Mouse (Mus musculus): ENCODE measurements around the gene Gm20683. TPM values are rescaled to one million over a fixed set of nuclear protein-coding genes. Genes with fewer than 3 reads are reported as not detected.
A peak's percentile ranks its signal among the peaks of the same experiment; 100 is the strongest.

The Gm20683 gene
- total and polyA plus RNA-seq, 3 experiments: 4.9 to 6.8 TPM; not detected in 1

DNA sequence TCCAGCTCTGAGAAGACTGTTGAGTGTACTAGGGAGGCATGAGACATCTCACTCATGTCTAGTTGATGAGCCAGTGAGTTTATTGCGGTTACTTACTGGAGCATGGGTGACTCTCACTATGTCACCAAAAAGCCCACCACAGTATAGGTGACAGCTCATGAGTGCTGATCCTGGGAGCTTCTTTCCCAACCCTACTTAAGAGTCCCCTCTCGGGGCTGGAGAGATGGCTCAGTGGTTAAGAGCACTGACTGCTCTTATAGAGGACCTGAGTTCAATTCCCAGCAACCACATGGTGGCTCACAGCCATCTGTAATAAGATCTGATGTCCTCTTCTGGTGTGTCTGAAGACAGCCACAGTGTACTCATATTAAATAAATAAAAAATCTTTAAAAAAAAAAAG lies 28.4 kb upstream of the Gm20683 start:
- Histone ChIP-seq H3K9ac (ENCODE audit: control insufficient read depth, low read depth, low read length, poor library complexity, severe bottlenecking) (no peak overlapping the region), H3K4me3 (ENCODE audit: control insufficient read depth in 1 of 2, insufficient read depth in 1 of 2, low read depth in 2 of 2, low read length in 2 of 2) (no peak overlapping the region), H3K36me3 (ENCODE audit: control insufficient read depth in 1 of 2, insufficient read depth in 2 of 2, low read length in 2 of 2) (peaks cover 0 to 3% of the 10 kb centered on the region in 2 experiments; a peak in 1 of 4 replicates), H3K27ac (ENCODE audit: control insufficient read depth, low read depth, low read length) (no peak overlapping the region), H3K9me3 (replicated peaks; ENCODE audit: insufficient read depth, low read length) (no peaks in the 10 kb centered on the region), H3K79me2 (ENCODE audit: control insufficient read depth, insufficient read depth, low read length, poor library complexity) (peaks cover 25% of the 10 kb centered on the region), H3K27me3 (ENCODE audit: control insufficient read depth in 1 of 2, insufficient read depth in 2 of 2, low read length in 2 of 2) (no peaks in the 10 kb centered on the region), H3K4me1 (ENCODE audit: control insufficient read depth in 1 of 2, insufficient read depth in 2 of 2, low read length in 2 of 2) (peaks cover 2 to 9% of the 10 kb centered on the region in 2 experiments; a peak in 2 of 4 replicates)
- TF ChIP-seq CHD1 (IDR thresholded peaks at IDR 0.05; ENCODE audit: low read depth, low read length): no peak
- peak; percentile 76 for TF ChIP-seq TBP (IDR thresholded peaks at IDR 0.05; ENCODE audit: low read depth, low read length)
- no peak for TF ChIP-seq HCFC1 (IDR thresholded peaks at IDR 0.05; ENCODE audit: low read depth, low read length)
- TF ChIP-seq MEF2A (IDR thresholded peaks at IDR 0.05; ENCODE audit: extremely low read depth, insufficient replicate concordance, low read depth, low read length, poor library complexity, severe bottlenecking): no peak
- DNase-seq (ENCODE audit: low read depth, low spot score): no peak

DNA sequence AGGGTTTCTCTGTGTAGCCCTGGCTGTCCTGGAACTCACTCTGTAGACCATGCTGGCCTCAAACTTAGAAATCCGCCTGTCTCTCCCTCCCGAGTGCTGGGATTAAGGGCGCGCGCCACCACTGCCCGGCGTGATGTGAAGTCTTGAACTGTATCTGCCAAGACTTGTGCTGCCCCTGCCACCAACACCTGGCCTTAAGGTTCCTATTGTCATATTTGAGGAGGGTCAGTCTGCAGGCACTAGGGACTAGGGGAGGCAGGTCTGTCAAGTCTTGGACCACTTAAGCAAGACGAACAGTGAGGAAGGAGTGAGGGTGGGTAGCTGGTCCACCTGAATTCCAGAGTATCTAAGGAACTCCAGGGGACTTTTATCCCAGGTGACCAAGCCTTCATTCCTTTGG lies 27.9 kb upstream of the Gm20683 start:
- Histone ChIP-seq H3K4me1 (ENCODE audit: control insufficient read depth in 1 of 2, insufficient read depth in 2 of 2, low read length in 2 of 2) (peaks cover 2 to 9% of the 10 kb centered on the region in 2 experiments; a peak in 2 of 4 replicates), H3K9me3 (replicated peaks; ENCODE audit: insufficient read depth, low read length) (no peaks in the 10 kb centered on the region), H3K27me3 (ENCODE audit: control insufficient read depth in 1 of 2, insufficient read depth in 2 of 2, low read length in 2 of 2) (no peaks in the 10 kb centered on the region), H3K4me3 (ENCODE audit: control insufficient read depth in 1 of 2, insufficient read depth in 1 of 2, low read depth in 2 of 2, low read length in 2 of 2) (no peak overlapping the region), H3K9ac (ENCODE audit: control insufficient read depth, low read depth, low read length, poor library complexity, severe bottlenecking) (no peak overlapping the region), H3K79me2 (ENCODE audit: control insufficient read depth, insufficient read depth, low read length, poor library complexity) (peaks cover 25% of the 10 kb centered on the region), H3K36me3 (ENCODE audit: control insufficient read depth in 1 of 2, insufficient read depth in 2 of 2, low read length in 2 of 2) (peaks cover 0 to 3% of the 10 kb centered on the region in 2 experiments; a peak in 1 of 4 replicates), H3K27ac (ENCODE audit: control insufficient read depth, low read depth, low read length) (no peak overlapping the region)
- TF ChIP-seq NELFE (IDR thresholded peaks at IDR 0.05; ENCODE audit: low read depth, low read length) (no peak), UBTF (IDR thresholded peaks at IDR 0.05; ENCODE audit: borderline replicate concordance, insufficient read depth, low read depth, low read length) (no peak), CHD2 (IDR thresholded peaks at IDR 0.05; ENCODE audit: low read length) (no peak), SIN3A (IDR thresholded peaks at IDR 0.05; ENCODE audit: low read length) (no peak), EP300 (IDR thresholded peaks at IDR 0.05; ENCODE audit: low read depth in 1 of 2, low read length in 2 of 2) (no peak), HCFC1 (IDR thresholded peaks at IDR 0.05; ENCODE audit: low read depth, low read length) (no peak), MYC (IDR thresholded peaks at IDR 0.05; ENCODE audit: low read depth, low read length) (no peak)
- no peak for DNase-seq (ENCODE audit: low read depth, low spot score)

DNA sequence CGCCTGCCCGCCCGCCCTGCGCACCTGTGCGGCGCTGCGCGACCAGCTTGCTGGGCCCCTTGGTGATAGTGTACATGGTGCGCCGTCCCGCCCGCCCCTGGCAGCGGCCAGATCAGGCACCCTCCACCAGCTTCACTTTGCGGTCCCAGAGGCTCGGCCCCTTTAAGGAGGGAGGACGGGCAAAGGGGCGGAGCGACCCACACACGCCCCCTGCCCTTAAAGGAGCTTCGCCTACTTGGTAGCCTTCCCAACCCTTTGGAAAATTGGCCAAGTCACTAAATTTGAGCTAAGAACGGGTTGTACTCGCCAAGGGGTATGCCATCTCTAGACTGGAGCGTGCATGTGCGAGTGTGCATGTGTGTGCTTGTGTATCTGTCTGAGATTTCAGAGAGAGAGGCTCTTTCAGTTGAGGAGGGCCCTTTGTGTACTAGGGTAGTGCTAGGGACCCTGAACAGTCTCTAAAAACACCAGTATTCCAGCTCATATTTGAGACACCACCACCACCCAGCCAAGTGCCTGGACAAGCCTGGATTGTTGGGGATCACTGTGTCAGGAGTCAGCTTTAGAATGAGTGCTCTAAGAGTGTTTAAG lies 27.1 kb upstream of the Gm20683 start, which contains the start of gene Mcrip2:
Gene Mcrip2 (minus strand): TSS at position 164 of the 591 bp plus-strand sequence.
- peak; percentile 51 to 76; a peak in 1 of 4 replicates for TF ChIP-seq POLR2A (IDR thresholded peaks at IDR 0.05; ENCODE audit: control insufficient read depth in 1 of 2, insufficient read depth in 1 of 2, low read depth in 1 of 2, low read length in 2 of 2, poor library complexity in 1 of 2)
- TF ChIP-seq TBP (IDR thresholded peaks at IDR 0.05; ENCODE audit: low read depth, low read length): peak; percentile 78
- TF ChIP-seq BHLHE40 (IDR thresholded peaks at IDR 0.05; ENCODE audit: borderline replicate concordance, low read depth, low read length): no peak
- peak; percentile 76 for TF ChIP-seq HCFC1 (IDR thresholded peaks at IDR 0.05; ENCODE audit: low read depth, low read length)
- no peak for TF ChIP-seq CHD2 (IDR thresholded peaks at IDR 0.05; ENCODE audit: low read length)
- no peak for TF ChIP-seq ZNF384 (IDR thresholded peaks at IDR 0.05; ENCODE audit: low read depth, low read length)
- TF ChIP-seq MAZ (IDR thresholded peaks at IDR 0.05; ENCODE audit: low read depth, low read length): peak; percentile 83; the same call in 1 of the 2 replicates
- peak; percentile 98 for TF ChIP-seq SIN3A (IDR thresholded peaks at IDR 0.05; ENCODE audit: low read length)
- peak; percentile 39; the same call in 1 of the 2 replicates for TF ChIP-seq NRF1 (IDR thresholded peaks at IDR 0.05; ENCODE audit: insufficient read depth, low read depth, low read length, poor library complexity, severe bottlenecking)
- no peak for TF ChIP-seq E2F4 (IDR thresholded peaks at IDR 0.05; ENCODE audit: borderline replicate concordance, low read depth, low read length)
- TF ChIP-seq NELFE (IDR thresholded peaks at IDR 0.05; ENCODE audit: low read depth, low read length): peak; percentile 52
- peak; percentile 29; the same call in 1 of the 2 replicates for TF ChIP-seq TCF12 (IDR thresholded peaks at IDR 0.05; ENCODE audit: low read depth, low read length)
- Histone ChIP-seq H3K4me3 (ENCODE audit: control insufficient read depth in 1 of 2, insufficient read depth in 1 of 2, low read depth in 2 of 2, low read length in 2 of 2) (peak within 1 kb of the TSS; percentile 76 to 79), H3K9me3 (replicated peaks; ENCODE audit: insufficient read depth, low read length) (no peaks in the 10 kb centered on the region), H3K36me3 (ENCODE audit: control insufficient read depth in 1 of 2, insufficient read depth in 2 of 2, low read length in 2 of 2) (peaks cover 0 to 3% of the 10 kb centered on the region in 2 experiments; a peak in 1 of 4 replicates), H3K4me1 (ENCODE audit: control insufficient read depth in 1 of 2, insufficient read depth in 2 of 2, low read length in 2 of 2) (0 out of 4 replicates have a peak, but pooled peaks cover 0 to 5% of the 10 kb centered on the region in 2 experiments), H3K9ac (ENCODE audit: control insufficient read depth, low read depth, low read length, poor library complexity, severe bottlenecking) (peak within 1 kb of the TSS; percentile 80), H3K79me2 (ENCODE audit: control insufficient read depth, insufficient read depth, low read length, poor library complexity) (peaks cover 25% of the 10 kb centered on the region), H3K27ac (ENCODE audit: control insufficient read depth, low read depth, low read length) (peak within 1 kb of the TSS; percentile 47), H3K27me3 (ENCODE audit: control insufficient read depth in 1 of 2, insufficient read depth in 2 of 2, low read length in 2 of 2) (no peaks in the 10 kb centered on the region)
- peak; percentile 91 for DNase-seq (ENCODE audit: low read depth, low spot score)
